Mouse (Mus musculus) bone marrow macrophage, adult 2 months (primary cell): Measurements from ENCODE around the gene 4930451I11Rik.

Source experiments
- CTCF ChIP-seq: IDR thresholded peaks from 2 replicates; pipeline ENCODE4 v1.5.1; 2012; ENCODE audit warnings: low read depth, mild to moderate bottlenecking, low read length, moderate library complexity
- POLR2A ChIP-seq: IDR thresholded peaks from 2 replicates; pipeline ENCODE4 v1.6.1; 2012; ENCODE audit warnings: mild to moderate bottlenecking, low read depth, low read length, borderline replicate concordance

DNA sequence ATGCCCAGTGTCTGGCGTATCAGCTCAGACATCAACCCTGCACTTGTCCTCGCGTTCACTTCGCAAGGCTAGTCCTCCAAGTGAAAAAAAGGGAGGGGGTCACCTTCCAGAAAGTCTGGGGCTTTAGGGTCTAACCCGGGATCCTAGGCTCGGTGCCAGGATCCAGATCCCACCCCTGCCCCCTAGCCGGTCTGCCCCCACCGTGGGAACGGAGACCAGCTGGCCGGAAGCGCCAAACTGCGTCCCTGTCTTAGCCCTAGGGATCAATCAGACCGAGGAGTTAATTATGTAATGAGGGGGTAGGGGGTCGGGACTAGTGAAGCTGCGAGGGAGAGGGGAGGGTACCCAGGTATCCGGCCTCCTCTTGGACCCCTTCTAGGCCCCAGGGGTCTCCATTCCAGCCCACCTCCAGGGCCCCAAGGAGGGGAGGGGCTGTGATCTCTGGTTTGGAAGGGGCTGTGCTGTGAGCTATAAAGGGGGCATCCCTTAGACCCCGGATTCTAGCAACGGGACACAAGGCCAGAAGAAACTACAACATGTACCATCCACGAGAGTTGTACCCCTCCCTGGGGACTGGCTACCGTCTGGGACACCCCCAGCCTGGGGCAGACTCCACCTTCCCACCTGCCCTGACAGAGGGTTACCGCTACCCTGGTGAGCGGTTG is 50.3 kb downstream of the 4930451I11Rik start, which contains the start of gene Tbx6:
- TF ChIP-seq POLR2A (no peak), CTCF (no peak)
